Mouse (Mus musculus) T-helper 17 cell (primary cell): ENCODE measurements at regions not wholly inside any gene's neighbourhood (a gene's known extent, or its start where the extent isn't known, plus 50 kb on each side); places are given as distances from the start of the nearest gene placed in this dataset.

Experiments
- in situ Hi-C, 2 experiments: fragments of 300-600 bp; cut with MboI, MseI; formaldehyde crosslinking; loops; 1 replicate in 1 of 2; 2 replicates in 1 of 2; pipeline ENCODE4 v1.15.1; 2025; ENCODE audit warnings: high pct_unique_total_duplicates in 2 of 2

DNA sequence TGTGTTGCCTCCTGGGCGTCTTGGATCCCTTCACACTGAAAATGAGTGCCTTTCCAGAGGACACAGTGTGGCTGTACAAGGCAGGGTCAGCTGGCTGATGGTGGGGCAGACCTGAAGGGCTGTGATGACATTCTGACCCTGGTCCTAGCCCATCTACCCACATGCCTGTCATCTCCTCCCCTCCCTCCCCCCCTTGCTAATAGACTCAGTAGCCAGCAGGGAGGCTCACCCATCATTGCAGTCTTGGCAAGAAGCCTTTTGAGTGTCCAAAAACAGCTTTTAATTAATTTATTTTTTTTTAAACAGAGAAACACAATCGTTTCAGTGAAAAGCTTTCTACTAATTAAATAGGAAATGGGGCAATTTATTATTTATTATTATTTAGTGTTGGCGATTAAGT lies 67.0 kb upstream of the Ssx2ip start:
- in situ Hi-C loops = no loop called here

DNA sequence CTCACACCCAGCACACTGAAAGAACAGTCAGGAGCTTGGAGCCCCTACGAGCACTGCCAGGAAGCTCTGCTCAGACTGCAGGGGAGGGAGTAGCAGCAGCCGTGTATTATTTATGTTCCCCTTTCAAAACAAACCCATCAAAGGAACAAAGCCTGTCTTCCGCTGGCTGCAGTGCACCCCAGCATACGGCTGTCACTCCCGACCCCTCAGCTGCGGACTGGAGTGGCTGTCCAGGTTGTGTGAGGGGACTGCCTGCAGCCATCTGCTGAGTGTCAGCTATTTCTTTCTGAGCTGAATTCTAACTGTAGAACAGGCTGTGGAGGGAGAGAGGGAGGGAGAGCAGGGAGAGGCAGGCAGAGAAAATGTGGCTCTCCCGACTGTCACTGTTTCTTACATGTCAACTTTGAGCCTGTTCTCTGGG lies 66.6 kb upstream of the Ssx2ip start:
- in situ Hi-C loops = no loop called here

DNA sequence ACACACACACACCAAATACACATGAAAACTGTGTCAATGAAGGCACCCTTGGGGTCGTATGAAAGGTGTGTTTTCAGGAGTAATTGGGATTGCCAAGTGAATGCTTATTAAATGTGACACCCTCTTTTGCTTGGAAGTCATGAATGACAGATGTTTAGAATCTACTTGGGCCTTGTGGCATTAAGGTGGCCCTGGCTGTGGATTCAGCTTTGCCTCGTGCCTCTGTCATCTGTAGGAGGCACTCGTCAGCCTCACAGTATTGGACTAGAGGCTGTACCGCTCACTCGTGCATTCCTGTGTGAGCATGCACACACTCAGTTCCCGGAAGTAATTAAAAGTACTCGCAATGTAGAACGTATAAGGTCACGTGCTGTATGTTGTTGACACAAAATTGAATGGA lies 66.0 kb upstream of the Ssx2ip start:
- in situ Hi-C loops = no loop called here

DNA sequence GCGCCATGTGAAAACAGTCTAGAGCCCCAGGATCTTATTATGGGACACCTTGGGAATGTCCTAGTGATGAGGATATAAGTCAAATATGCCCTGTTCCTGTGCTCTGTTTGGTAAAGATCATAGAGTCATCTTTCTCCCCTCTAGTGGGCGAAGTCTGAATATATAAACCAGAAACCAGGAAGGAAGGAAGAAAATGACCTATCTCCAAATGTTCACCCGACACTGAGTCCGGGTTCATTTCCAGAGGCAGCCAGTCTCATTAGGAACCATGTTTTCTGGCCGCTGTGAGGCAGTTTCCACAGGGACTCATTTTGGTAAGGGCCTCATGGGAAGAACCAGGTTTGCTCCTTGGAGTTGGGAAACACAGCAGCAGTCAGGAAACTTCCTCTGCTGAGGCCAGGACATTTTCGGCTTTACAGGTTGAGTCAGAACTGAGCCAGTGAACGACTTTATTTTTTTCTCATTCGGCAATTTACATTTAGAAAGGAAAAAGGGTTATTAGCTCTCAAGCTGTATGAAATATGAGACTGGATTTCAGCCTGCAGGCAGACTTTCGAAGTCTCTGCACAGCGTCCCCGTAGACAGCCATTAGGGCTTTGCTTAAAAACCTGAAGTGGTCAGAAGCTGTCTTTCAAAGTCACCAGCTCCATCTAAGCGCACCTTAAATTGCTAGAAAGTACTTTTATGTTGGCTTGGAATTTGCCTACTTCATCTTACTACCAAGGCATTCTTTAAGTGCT lies 64.0 kb upstream of the Ssx2ip start:
- in situ Hi-C loops = loop anchor here (10.0 kb wide), 2 partner anchors 154 to 444 kb away; partner anchors contain the start of genes Gng5 (in 1 of the 2) and Spata1 (in 1 of the 2)

DNA sequence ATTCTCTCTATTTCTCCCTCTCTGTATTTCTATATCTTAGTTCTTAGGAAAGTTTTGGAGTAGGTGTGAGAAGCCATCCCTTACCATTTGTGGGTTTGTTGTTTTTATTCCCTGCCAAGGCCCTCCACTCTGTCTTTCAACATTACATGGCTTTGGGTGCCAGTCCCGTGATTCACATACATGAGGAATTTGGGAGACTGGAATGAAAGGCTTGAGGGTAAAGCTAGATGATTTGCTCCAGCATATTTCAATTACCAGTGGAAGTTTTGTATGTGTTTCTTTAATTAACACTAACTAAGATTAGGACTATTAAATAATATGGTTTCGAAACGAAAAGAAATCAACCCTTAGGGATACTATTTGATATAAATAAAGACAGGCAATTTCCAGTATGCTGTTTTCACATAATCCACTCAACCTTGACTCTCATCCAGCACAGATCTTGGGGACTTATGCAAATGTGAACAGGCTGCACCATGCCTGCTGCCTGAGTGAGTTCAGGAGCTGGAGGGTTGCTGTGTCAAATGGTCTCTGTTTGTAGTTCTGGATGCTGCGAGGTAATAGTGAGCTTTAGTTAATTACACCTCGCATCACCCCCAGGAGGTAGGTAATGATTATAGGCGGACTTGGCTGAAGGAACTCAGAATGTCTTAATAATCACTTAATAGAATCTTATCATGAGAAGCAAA lies 62.6 kb upstream of the Ssx2ip start:
- in situ Hi-C loops = loop anchor here (10.0 kb wide), 2 partner anchors 153 to 443 kb away; partner anchors contain the start of genes Gng5 (in 1 of the 2) and Spata1 (in 1 of the 2)

DNA sequence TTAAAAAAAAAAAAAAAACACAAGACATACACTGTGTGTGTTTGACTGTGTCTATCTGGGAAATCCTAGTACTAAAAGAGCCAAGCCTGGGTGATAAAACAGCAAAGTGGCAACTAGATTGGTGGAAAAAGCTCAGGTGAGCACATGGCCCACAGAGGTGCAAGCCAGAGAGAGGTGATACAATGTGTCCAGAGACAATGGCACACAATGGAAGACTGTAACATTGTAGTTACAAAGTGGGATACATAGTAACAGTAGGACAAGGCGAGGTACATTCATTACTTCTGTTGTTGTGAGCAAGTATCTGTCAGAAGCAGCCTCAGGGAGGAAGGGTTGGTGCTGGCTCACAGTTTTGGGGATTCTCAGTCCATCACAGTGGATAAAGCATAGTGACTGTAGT lies 61.7 kb upstream of the Ssx2ip start:
- in situ Hi-C loops = loop anchor here (10.0 kb wide), 2 partner anchors 152 to 442 kb away; partner anchors contain the start of genes Gng5 (in 1 of the 2) and Spata1 (in 1 of the 2)

DNA sequence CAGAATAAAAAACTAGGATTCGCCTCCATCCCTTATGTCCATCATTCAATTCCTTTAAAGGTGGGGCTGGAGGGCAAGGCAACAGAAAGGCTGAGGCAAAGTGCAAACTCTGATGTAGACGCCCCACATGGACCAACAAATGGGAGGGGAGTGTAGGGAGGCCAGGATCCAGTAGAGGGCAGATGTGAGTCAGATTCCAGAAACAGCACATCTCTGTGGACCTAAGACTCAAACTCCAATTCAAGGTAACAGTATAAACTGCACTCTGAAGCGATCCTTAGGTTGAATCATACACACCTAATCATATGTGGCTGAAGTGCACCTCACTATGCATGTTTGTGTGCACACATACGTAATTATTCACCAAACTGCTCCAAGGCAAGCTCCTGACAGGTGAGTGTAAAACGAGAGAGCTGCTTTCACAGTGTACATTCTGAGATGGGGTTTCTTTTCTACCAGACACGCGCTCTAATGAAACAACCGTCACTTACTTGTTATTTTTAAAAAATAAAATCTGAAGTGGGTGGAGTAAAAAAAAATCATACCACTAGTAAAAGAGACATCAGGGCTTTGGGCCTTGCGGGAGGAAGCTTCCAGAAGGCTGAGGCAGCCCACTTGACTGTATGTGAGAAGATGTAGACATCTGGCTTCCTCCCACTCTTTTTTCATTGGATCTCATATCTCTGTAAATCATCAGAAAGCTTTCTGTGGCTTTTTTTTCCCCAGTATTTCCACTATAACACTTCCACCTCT lies 60.6 kb upstream of the Ssx2ip start:
- in situ Hi-C loops = loop anchor here (10.0 kb wide), 2 partner anchors 151 to 441 kb away; partner anchors contain the start of genes Gng5 (in 1 of the 2) and Spata1 (in 1 of the 2)

DNA sequence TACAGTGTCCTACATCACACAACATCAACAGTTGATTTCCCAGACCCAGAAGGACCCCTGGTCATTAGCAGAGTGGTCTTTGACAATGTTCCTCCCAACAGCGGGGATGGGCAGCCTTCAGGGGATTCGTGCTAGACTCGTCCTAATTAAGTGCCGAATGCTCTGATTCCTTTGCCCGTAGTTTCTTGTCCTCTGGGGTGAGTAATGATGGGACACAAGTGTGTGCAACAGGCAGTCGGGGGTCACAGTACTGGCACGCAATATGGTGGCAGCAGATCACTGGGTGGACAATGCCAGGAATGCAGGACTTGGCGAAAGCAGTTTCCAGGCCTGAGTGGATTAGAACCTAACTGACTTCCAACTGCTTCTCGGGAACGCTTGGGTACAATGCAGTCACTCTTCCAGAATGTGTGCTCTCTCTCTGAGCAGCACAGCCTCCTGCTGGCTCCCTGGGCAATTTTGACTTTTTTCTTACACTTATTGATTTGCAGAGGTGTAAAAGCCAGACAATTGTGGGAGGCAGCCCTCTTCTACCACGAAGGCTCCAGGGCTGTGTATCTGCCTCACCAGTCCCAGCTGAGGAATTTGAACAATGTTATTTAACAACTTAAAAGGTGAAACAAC lies 59.9 kb upstream of the Ssx2ip start:
- in situ Hi-C loops = loop anchor here (5.0 to 10.0 kb wide), 3 partner anchors 150 to 573 kb away; partner anchors contain the start of genes Gng5 (in 1 of the 2) and Spata1 (in 1 of the 2)

DNA sequence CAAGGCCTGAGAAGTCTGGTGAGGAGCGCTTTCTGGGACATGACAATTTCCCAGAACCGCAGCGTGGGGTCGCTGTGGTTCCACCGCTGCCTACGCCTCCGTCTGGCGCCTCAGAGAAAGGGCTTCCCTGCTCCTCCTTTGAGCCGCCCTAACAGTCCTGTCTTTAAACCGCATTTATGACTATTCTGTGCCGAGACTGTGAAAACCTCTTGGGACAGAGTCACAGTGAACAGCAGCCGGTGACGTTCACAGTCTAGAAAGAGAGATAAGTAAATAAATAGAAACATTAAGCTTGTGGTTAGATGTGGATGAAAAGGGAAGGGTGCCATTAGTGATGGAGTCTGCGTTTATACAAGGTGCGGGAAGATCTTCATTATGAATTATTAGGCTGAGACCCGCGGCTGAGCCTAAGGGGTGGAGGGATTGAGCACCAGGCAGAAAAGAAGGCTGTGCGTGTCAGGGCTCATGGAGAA lies 59.1 kb upstream of the Ssx2ip start:
- in situ Hi-C loops = loop anchor here (5.0 to 10.0 kb wide), 3 partner anchors 149 to 572 kb away; partner anchors contain the start of genes Gng5 (in 1 of the 2) and Spata1 (in 1 of the 2)

DNA sequence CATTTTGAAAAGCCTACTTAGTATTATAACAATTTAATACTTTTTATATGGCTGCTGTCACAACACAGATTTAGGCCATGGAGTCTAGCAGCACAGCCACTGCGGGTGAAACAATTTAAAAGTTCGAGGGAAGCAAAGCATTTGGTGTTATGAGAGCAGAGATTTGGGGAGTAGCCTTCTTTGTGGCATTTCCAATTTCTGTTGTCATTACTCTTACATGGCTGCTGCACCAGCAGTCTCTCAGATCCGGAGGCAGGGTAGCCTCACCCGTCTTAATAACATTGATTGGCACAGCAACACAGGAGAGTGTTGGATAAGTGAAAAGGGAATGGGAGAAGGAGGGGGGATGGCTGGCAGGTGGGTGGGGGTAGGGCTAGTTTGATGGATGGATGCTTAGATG lies 58.5 kb upstream of the Ssx2ip start:
- in situ Hi-C loops = loop anchor here (5.0 to 10.0 kb wide), 3 partner anchors 149 to 571 kb away; partner anchors contain the start of genes Gng5 (in 1 of the 2) and Spata1 (in 1 of the 2)

DNA sequence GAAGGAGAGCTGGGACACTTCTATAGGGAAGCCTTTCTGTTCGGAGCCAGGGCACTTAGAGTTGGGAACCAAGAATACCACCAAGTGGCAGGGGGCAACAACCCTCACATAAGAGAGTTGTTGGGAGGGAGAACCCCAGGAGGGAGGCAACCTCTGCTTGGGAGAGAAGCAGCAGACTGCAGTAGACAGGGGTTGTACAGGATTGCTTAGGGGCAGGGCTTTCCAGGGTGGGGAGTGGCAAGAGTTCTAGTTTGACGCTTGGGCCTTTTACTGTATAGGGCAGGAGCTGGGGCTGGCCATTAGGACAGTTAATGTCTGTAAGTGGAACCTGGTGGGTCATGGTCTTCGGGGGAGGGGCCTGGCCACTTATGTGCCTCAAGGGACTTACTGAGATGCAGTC lies 57.1 kb upstream of the Ssx2ip start:
- in situ Hi-C loops = loop anchor here (5.0 to 10.0 kb wide), 3 partner anchors 147 to 570 kb away; partner anchors contain the start of genes Gng5 (in 1 of the 2) and Spata1 (in 1 of the 2)

DNA sequence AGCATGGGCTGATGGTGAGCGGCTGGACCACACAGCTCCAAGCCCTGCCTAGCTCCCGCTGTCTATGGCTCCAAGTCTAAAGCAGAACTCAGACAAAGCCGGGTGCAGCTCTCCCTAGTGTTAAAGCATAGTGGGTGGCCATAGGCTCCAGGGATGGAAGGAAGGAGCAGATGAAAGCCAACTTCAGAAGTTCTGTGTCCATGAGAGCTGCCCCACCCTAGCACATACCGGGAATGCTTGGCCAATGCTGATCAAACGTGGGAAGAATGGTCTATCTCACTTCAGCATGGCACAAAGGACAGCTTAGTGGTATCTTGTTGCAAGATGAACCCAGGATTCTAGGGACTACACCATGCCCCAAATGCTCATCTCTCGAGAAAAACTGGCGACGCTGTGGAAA lies 55.5 kb upstream of the Ssx2ip start:
- in situ Hi-C loops = loop anchor here (5.0 to 10.0 kb wide), 3 partner anchors 146 to 568 kb away; partner anchors contain the start of genes Gng5 (in 1 of the 2) and Spata1 (in 1 of the 2)

DNA sequence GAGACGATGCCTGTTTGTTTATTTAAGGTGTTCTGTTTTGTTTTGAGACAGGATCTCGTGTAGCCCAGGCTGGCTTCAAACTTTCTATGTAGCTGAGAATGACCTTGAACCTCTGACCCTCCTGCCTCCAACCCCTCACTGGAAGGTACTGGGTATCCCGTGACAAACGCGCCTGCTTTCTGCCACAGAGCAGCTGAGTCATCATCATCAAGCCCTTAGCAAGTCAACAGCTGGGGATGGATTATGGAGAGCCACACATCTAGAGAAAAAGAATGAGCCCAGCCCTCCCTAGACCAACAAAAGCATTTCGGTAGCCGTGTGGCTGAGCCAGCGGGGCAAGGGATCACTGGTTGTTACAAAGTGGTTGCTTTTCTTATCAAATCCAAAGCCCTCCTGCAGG lies 55.0 kb upstream of the Ssx2ip start:
- in situ Hi-C loops = loop anchor here (5.0 to 10.0 kb wide), 3 partner anchors 145 to 568 kb away; partner anchors contain the start of genes Gng5 (in 1 of the 2) and Spata1 (in 1 of the 2)

DNA sequence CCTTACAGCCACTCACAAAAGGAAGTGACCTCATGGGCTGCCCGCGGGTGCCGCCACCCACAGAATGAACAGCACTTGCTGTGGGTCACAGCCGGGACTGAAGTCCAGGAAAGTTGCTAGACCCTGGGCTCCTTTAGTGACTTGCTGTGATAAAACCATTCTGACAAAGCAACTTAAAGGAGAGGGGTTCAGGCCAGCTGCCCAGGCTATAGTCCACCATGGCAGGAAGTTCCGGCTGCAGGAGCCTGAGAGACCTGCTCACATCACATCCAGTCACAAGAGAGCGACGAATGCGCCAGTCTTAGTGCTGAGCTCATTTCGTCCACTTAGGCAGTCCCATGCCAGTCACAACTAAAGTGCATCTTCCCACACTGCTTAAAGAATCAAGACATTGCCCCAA lies 54.3 kb upstream of the Ssx2ip start:
- in situ Hi-C loops = no loop called here

DNA sequence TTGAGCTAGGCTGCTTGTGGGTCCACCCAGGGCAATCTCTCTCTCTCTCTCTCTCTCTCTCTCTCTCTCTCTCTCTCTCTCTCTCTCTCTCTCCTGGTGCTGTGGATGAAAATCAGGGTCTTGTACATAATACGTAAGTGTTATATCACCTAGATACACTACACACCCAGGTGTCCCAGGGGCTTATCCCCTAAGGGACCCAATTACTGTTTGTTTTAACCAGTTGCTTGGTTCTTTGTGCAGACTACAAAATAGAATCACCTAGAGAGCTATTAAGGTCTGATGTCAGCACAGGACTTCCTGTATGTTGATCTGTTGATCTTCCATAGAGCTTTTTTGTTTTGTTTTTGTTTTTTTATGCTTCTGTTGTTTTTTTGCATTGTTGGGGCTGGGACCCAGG lies 53.0 kb upstream of the Ssx2ip start:
- in situ Hi-C loops = no loop called here

DNA sequence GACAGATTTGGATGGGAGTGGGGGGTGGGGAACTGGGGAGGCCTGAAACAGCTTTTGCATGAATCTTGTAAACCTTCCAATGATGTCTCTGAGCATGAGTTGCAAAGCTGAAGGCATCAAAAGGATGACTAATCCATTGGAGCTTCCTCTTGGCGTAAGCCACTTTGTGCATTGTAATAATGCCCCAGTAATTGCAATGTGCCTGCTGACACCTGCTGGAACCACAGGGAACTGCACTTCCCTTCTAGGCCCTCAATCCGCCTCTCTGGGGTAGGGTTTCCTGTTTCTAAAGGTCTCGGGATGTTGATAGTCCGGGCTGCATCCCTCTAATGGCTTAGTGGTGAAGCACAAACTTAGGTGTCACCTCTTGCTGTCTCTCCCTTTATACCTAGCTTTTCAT lies 52.3 kb upstream of the Ssx2ip start:
- in situ Hi-C loops = no loop called here

DNA sequence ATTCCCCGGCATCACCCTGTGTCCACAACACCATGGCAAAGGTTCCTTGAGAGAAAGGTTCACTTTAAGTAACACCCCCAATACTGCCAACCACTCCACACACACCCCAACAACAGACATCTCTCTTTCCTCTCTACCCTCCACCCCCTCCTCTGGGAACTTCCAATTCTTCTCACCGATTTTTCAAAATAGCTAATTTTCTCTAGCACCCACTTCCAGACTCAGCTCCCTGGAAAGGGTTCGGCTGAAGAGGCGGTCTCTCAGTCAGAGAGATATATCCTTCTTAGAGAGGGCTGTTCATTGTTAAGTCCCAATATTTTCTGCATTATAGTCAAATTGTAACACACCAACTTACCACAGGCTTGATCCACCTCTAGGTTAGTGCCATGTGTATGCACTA lies 50.5 kb upstream of the Ssx2ip start:
- in situ Hi-C loops = no loop called here
